Mouse (Mus musculus) heart, adult 18-20 months (tissue): ENCODE results near the gene Neurog3. TPM values are rescaled to one million over a fixed set of nuclear protein-coding genes. Genes with fewer than 3 reads are reported as not detected.
A peak's percentile ranks its signal among the peaks of the same experiment; 100 is the strongest.

Experiments
- DNase-seq, 2 experiments: peaks; one replicate each; pipeline ENCODE4 v3.0.0; 2021 to 2022; ENCODE audit warnings: mixed read lengths in 1 of 2
- total RNA-seq, 2 experiments: library from RNA; stranded (reverse); gene quantifications; 2 replicates each; pipeline ENCODE4 v1.2.3; 2021

The Neurog3 gene
- total RNA-seq, 2 experiments from 2014 or later = not detected

- no peak for DNase-seq
Measured at GRCm38 (mm10) chr10:62137150-62137549, 4.3 kb downstream of the Neurog3 start.

- DNase-seq = no peak
Measured at GRCm38 (mm10) chr10:62138040-62138439, 5.2 kb downstream of the Neurog3 start.

DNA sequence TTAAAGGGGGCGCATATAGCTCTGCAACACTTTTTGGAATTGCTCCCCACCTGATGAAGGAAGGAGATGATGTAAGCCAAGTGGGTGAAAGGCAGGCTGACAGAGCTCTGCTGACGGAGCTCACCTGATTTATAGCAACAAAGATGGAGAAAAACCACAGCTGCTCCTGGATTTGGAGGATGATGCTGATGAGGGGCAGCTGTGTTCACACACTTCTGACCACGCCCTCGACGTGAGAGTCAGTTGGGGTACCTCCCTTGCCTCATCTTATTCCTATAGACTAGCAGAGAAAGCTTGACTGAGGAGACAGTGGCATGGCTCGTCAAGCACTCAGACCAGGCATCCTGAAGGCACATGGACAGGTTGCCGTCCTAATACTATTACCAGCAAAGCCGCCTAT is 10.9 kb downstream of the Neurog3 start, which contains the start of gene Fam241b:
Gene Fam241b, minus strand, starts transcription at position 101 of the 400 bp plus-strand sequence.
- no peak for DNase-seq

DNA sequence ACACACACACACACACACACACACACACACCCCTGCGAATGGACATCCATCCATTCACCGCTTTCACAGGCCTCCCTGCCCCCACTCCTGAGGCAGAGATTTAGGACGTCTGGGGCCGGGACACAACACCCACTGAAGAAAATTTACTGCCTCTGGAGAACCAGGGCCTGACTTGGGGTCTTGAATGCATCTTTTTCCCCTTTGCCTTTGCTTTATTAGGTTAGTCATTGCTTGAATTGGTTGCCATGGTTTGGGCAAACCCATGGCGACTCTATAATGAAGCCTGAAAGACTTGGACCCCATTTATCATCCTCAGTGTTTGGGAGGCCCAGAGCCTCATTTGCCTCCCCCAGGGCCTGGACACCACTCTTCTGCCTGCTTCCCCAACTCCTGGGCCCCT is 13.1 kb downstream of the Neurog3 start:
- no peak for DNase-seq

DNA sequence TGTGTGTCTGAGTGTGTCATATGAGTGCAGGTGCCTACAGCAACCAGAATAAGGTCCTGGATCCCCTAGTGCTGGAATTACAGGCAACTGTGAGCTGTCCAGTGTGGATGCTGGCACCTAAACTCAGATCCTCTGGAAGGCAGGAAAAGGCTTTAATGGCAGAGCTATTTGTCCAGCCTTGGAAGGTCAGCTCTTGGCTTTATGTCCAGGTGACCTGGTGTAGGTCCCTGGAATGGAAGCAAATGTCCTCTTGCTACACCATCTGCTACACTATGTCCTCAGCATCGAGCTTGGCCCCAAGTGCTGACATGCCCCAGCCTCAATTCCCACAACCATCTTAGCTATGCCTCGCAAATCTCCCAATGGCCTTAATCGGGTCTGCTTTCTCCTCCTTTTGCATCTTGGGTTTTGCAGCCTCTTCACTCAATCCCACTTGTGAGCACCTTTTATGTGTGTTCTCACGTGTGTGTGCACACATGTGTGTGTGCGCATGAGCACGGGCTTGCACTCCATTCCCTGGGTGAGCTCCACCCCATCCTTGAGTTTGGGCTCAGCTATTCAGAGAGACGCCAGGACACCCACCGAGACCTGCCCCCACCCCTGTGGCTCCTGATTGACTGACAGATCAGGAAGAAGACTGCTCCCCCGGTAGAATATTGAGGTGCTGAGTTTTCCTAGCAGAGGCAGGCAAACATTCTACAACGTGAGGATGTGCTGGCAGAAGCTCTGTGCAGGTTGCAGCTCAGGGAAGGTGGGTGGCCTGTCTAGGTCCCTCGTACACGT is 14.8 kb downstream of the Neurog3 start:
- no peak for DNase-seq

DNA sequence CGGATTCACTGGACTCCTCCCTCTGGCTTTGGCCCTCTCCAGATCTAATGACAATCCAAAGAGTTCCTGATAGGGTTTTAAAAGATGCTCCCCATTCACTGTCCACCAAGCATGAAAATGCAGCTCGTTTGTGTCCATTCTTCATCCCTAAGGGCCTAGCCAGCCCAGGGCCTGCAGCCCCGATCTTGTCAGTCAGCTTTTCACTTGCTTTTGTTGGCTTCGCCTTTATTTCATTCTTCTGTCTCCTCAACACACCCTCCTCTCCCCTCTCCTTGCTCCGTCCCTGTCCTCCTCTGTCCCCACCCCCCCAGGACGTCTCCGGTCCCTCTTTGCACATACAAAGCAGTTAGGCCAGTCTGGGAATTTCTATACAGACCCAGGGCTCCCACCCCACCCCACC is 17.0 kb downstream of the Neurog3 start:
- no peak for DNase-seq

DNA sequence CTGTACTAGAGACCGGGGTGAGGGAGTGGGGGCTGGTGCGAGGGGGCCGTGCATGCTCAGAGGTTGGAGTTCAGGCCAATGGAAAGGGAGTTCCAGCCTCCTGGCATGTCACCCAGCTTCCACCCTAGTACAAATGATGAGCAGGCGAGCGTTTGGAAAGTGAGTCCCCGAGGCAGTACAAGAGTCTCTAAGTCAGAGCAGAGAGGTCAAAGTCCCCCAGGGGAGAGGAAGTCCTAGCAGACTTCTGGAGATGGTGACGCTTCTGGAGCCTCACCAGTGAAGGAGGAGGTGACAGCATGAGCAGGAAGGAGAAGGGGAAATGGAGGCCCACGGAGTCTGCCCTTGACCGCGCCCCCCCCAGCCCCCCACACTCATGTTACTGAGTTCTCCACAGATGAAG is 29.5 kb downstream of the Neurog3 start:
- DNase-seq = peak in 1 of 2 experiments; percentile 27

- DNase-seq = no peak
Measured at GRCm38 (mm10) chr10:62172841-62173553, 40.1 kb downstream of the Neurog3 start.

DNA sequence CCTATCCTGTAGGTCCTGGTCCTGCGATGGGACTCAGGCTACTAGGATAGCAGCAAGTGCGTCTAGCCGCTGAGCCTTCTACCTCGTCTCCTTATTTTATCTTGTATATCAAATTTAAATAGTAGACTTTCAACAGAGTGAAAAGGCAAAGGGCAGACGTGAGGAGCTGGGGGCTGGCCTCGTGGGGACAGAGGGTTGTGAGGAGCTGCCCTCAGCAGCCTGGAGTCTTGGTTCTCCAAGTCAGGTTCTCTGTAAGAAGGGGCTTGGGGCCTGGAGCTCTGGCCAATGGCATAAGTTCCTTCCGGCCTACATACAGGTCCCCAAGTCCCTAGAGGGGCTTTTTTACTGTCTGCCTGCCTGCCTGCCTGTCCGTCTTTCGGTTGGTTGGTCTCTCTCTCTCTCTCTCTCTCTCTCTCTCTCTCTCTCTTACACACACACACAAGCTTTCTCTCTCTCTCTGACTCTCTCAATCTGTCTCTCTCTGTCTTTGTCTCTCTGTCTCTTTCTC is 41.1 kb downstream of the Neurog3 start:
- DNase-seq = no peak

- no peak for DNase-seq
Measured at GRCm38 (mm10) chr10:62174533-62175313, 41.8 kb downstream of the Neurog3 start.

DNA sequence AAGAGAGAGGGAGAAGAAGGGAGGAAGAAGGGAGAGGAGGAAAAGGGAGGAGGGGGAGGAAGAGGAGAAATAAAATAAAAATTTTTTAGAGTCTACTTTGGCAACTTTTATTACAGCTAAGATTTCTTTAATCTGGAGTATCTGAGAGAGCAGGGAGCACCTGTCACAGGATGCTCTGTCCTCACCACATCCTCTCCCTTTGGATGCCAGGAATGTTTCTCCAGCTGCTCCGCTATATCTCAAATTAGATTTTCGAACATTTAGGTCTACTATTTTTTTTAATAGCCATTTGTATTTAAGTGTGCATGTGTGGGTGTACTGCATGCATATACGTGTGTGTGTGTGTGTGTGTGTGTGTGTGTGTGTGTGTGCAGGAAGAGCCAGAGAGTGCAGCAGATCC is 47.1 kb downstream of the Neurog3 start:
- no peak for DNase-seq

GRCm38 (mm10) chr10:62181701-62182100 is 48.8 kb downstream of the Neurog3 start:
- no peak for DNase-seq

DNA sequence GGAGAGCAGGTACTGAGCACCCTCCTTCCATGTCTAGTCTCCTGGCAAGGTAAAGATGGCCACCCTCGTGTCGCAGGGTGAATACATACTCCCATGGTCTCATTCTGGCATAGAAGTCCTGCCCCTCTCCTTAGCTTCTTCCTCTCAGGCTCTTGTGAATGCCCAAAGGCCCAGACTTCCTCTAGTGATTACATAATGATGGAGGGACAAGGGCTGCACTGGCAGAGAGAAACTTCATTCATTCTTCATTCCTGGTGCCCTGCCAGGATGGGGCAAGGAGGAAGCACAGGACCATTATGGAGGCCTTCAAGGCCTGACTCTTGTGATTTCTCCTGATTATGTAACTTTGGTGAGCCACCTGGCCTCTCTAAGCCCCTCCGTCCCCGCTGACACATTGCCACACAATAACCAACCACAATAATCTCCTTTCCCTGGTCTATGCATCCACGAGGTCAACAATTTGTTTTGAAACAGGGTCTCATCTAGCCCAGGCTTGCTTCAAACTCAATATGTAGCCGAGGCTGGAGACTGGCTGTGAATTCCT is 49.7 kb downstream of the Neurog3 start:
- no peak for DNase-seq

DNA sequence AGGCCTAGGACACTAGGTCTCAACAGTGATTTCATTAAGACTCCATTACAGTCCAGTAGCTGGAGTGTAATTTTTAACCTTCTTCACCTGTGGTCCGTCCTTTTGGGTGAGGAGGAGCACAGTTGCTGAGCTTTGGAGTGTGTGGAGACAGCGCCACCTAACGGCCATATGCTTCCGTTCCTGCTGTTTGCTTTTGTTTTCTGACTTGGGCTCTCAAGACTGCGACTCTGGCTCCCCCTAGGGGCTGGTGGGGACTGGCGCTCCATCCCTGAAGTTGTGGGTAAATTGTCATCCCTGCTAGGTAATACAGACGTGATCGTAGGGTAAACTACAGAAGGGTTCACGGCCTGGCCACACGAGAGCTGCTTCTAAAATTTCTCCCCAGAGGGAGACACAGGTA is 50.2 kb downstream of the Neurog3 start:
- peak; percentile 88 to 96 for DNase-seq

Other genes starting within 250 kb of the Neurog3 start
- under 1 TPM; 0.49 to 0.72 TPM for gene Col13a1, start 154.0 kb upstream of the Neurog3 start, total RNA-seq
- 1 to 10 TPM; 3.1 to 4.1 TPM for gene Fam241b, start 10.8 kb downstream of the Neurog3 start, total RNA-seq
- 1 to 10 TPM; 6.6 to 8.8 TPM for gene Tspan15, start 98.2 kb downstream of the Neurog3 start, total RNA-seq
- not detected for gene Tacr2, start 119.3 kb downstream of the Neurog3 start, total RNA-seq
- 100 to 1,000 TPM; 104 to 110 TPM for gene Hk1, start 246.8 kb downstream of the Neurog3 start, total RNA-seq